Mouse (Mus musculus): ENCODE measurements around the gene Skap2. TPM values are rescaled to one million over a fixed set of nuclear protein-coding genes. Genes with fewer than 3 reads are reported as not detected.

The Skap2 gene
- total RNA-seq, 1 experiment from 2014 or later, result 241 TPM

GRCm38 (mm10) chr6:51927101-51927500 lies 85.2 kb downstream of the Skap2 start:
- no peak for ATAC-seq (replicated peaks in 1 of 2; ENCODE audit: insufficient read depth in 1 of 2, low FRiP score in 2 of 2, low TSS enrichment in 1 of 2, low read depth in 1 of 2, poor library complexity in 2 of 2, severe bottlenecking in 2 of 2)

GRCm38 (mm10) chr6:51921831-51922230 lies 90.5 kb downstream of the Skap2 start:
- ATAC-seq (replicated peaks in 1 of 2; ENCODE audit: insufficient read depth in 1 of 2, low FRiP score in 2 of 2, low TSS enrichment in 1 of 2, low read depth in 1 of 2, poor library complexity in 2 of 2, severe bottlenecking in 2 of 2), result no peak

GRCm38 (mm10) chr6:51908495-51908894 lies 103.9 kb downstream of the Skap2 start:
- no peak for ATAC-seq (replicated peaks in 1 of 2; ENCODE audit: insufficient read depth in 1 of 2, low FRiP score in 2 of 2, low TSS enrichment in 1 of 2, low read depth in 1 of 2, poor library complexity in 2 of 2, severe bottlenecking in 2 of 2)

- no peak for ATAC-seq (replicated peaks in 1 of 2; ENCODE audit: insufficient read depth in 1 of 2, low FRiP score in 2 of 2, low TSS enrichment in 1 of 2, low read depth in 1 of 2, poor library complexity in 2 of 2, severe bottlenecking in 2 of 2)
These were observed 106.7 kb downstream of the Skap2 start for GRCm38 (mm10) chr6:51905659-51906058.

- no peak for ATAC-seq (replicated peaks in 1 of 2; ENCODE audit: insufficient read depth in 1 of 2, low FRiP score in 2 of 2, low TSS enrichment in 1 of 2, low read depth in 1 of 2, poor library complexity in 2 of 2, severe bottlenecking in 2 of 2)
These were observed 110.8 kb downstream of the Skap2 start for GRCm38 (mm10) chr6:51901544-51901943.

GRCm38 (mm10) chr6:51898318-51898994 lies 113.9 kb downstream of the Skap2 start:
- ATAC-seq (replicated peaks in 1 of 2; ENCODE audit: insufficient read depth in 1 of 2, low FRiP score in 2 of 2, low TSS enrichment in 1 of 2, low read depth in 1 of 2, poor library complexity in 2 of 2, severe bottlenecking in 2 of 2), result no peak

GRCm38 (mm10) chr6:51895753-51896152 lies 116.6 kb downstream of the Skap2 start:
- no peak for ATAC-seq (replicated peaks in 1 of 2; ENCODE audit: insufficient read depth in 1 of 2, low FRiP score in 2 of 2, low TSS enrichment in 1 of 2, low read depth in 1 of 2, poor library complexity in 2 of 2, severe bottlenecking in 2 of 2)

- no peak for ATAC-seq (replicated peaks in 1 of 2; ENCODE audit: insufficient read depth in 1 of 2, low FRiP score in 2 of 2, low TSS enrichment in 1 of 2, low read depth in 1 of 2, poor library complexity in 2 of 2, severe bottlenecking in 2 of 2)
These were observed 117.6 kb downstream of the Skap2 start for GRCm38 (mm10) chr6:51894717-51895116.

- ATAC-seq (replicated peaks in 1 of 2; ENCODE audit: insufficient read depth in 1 of 2, low FRiP score in 2 of 2, low TSS enrichment in 1 of 2, low read depth in 1 of 2, poor library complexity in 2 of 2, severe bottlenecking in 2 of 2), result no peak
These were observed 122.0 kb downstream of the Skap2 start for GRCm38 (mm10) chr6:51890356-51890755.

GRCm38 (mm10) chr6:51889824-51890223 lies 122.5 kb downstream of the Skap2 start:
- ATAC-seq (replicated peaks in 1 of 2; ENCODE audit: insufficient read depth in 1 of 2, low FRiP score in 2 of 2, low TSS enrichment in 1 of 2, low read depth in 1 of 2, poor library complexity in 2 of 2, severe bottlenecking in 2 of 2), result no peak

GRCm38 (mm10) chr6:51886902-51887431 lies 125.4 kb downstream of the Skap2 start:
- ATAC-seq (replicated peaks in 1 of 2; ENCODE audit: insufficient read depth in 1 of 2, low FRiP score in 2 of 2, low TSS enrichment in 1 of 2, low read depth in 1 of 2, poor library complexity in 2 of 2, severe bottlenecking in 2 of 2), result no peak

- no peak for ATAC-seq (replicated peaks in 1 of 2; ENCODE audit: insufficient read depth in 1 of 2, low FRiP score in 2 of 2, low TSS enrichment in 1 of 2, low read depth in 1 of 2, poor library complexity in 2 of 2, severe bottlenecking in 2 of 2)
These were observed 129.5 kb downstream of the Skap2 start for GRCm38 (mm10) chr6:51882880-51883274.

- ATAC-seq (replicated peaks in 1 of 2; ENCODE audit: insufficient read depth in 1 of 2, low FRiP score in 2 of 2, low TSS enrichment in 1 of 2, low read depth in 1 of 2, poor library complexity in 2 of 2, severe bottlenecking in 2 of 2), result no peak
These were observed 130.0 kb downstream of the Skap2 start for GRCm38 (mm10) chr6:51882266-51882879.

GRCm38 (mm10) chr6:51881181-51881968 lies 131.0 kb downstream of the Skap2 start:
- ATAC-seq (replicated peaks in 1 of 2; ENCODE audit: insufficient read depth in 1 of 2, low FRiP score in 2 of 2, low TSS enrichment in 1 of 2, low read depth in 1 of 2, poor library complexity in 2 of 2, severe bottlenecking in 2 of 2), result peak; percentile 88 to 92

GRCm38 (mm10) chr6:51880778-51881177 lies 131.6 kb downstream of the Skap2 start:
- ATAC-seq (replicated peaks in 1 of 2; ENCODE audit: insufficient read depth in 1 of 2, low FRiP score in 2 of 2, low TSS enrichment in 1 of 2, low read depth in 1 of 2, poor library complexity in 2 of 2, severe bottlenecking in 2 of 2), result peak in 1 of 2 experiments; percentile 34; a peak in 1 of 4 replicates

- ATAC-seq (replicated peaks in 1 of 2; ENCODE audit: insufficient read depth in 1 of 2, low FRiP score in 2 of 2, low TSS enrichment in 1 of 2, low read depth in 1 of 2, poor library complexity in 2 of 2, severe bottlenecking in 2 of 2), result no peak
These were observed 133.8 kb downstream of the Skap2 start for GRCm38 (mm10) chr6:51878551-51878950.

- no peak for ATAC-seq (replicated peaks in 1 of 2; ENCODE audit: insufficient read depth in 1 of 2, low FRiP score in 2 of 2, low TSS enrichment in 1 of 2, low read depth in 1 of 2, poor library complexity in 2 of 2, severe bottlenecking in 2 of 2)
These were observed 135.4 kb downstream of the Skap2 start for GRCm38 (mm10) chr6:51876841-51877553.
